Mouse (Mus musculus) CH12.LX (cell line): ENCODE data around the gene Akirin2. TPM values are rescaled to one million over a fixed set of nuclear protein-coding genes. Genes with fewer than 3 reads are reported as not detected.

Source experiments
- DNase-seq: peaks from one replicate; pipeline ENCODE4 v3.0.0-alpha.2; 2013; ENCODE audit errors: extremely low read depth
- H3K27ac ChIP-seq: 2 replicates; pipeline ENCODE4 v1.5.1; 2012; ENCODE audit warnings: low read depth, mild to moderate bottlenecking, control low read depth, moderate library complexity; ENCODE audit not compliant: insufficient read depth
- H3K27me3 ChIP-seq: replicated peaks from 2 replicates; pipeline ENCODE3; 2012; ENCODE audit warnings: inconsistent platforms
- H3K36me3 ChIP-seq, 2 experiments: replicated peaks in 1 of 2; 2 replicates each; pipeline versions ENCODE3 to v1.6.1; 2012; ENCODE audit warnings: inconsistent platforms in 1 of 2, low read length in 1 of 2, mild to moderate bottlenecking in 1 of 2, mixed read lengths in 1 of 2, moderate library complexity in 1 of 2; ENCODE audit not compliant: control insufficient read depth in 1 of 2, insufficient read depth in 1 of 2
- H3K4me1 ChIP-seq, 2 experiments: 2 replicates each; pipeline ENCODE4 v1.6.1; 2012; ENCODE audit warnings: inconsistent platforms in 1 of 2, moderate library complexity in 1 of 2; ENCODE audit not compliant: insufficient read depth in 2 of 2, control insufficient read depth in 1 of 2
- H3K4me2 ChIP-seq: 2 replicates; pipeline ENCODE4 v1.6.1; 2012; ENCODE audit warnings: low read depth, mild to moderate bottlenecking, control low read depth; ENCODE audit not compliant: poor library complexity, insufficient read depth, severe bottlenecking
- H3K4me3 ChIP-seq, 3 experiments: fragments of 150-350 bp in 1 of 3; sonication (generic) in 1 of 3; replicated peaks in 1 of 3; 2 replicates each; pipeline versions ENCODE3 to v1.5.1; 2011 to 2012; ENCODE audit warnings: low read depth in 2 of 3, low read length in 2 of 3, mild to moderate bottlenecking in 2 of 3, moderate library complexity in 2 of 3, control low read depth in 1 of 3, improper control_type of control experiment in 1 of 3, inconsistent platforms in 1 of 3, mixed read lengths in 1 of 3; ENCODE audit not compliant: poor library complexity in 1 of 3
- H3K79me2 ChIP-seq: replicated peaks from 2 replicates; pipeline ENCODE4 v1.6.1; 2012; ENCODE audit warnings: mild to moderate bottlenecking, moderate library complexity; ENCODE audit not compliant: control insufficient read depth, poor library complexity, insufficient read depth, severe bottlenecking; ENCODE audit errors: extremely low read depth
- H3K9ac ChIP-seq: 2 replicates; pipeline ENCODE4 v1.6.1; 2012; ENCODE audit warnings: low read depth, mild to moderate bottlenecking, control low read depth, moderate library complexity; ENCODE audit not compliant: insufficient read depth
- H3K9me3 ChIP-seq: replicated peaks from 2 replicates; pipeline ENCODE3; 2012; ENCODE audit warnings: low read length, inconsistent platforms, mixed read lengths
- BHLHE40 ChIP-seq: IDR thresholded peaks from 2 replicates; pipeline ENCODE4 v1.6.1; 2011; ENCODE audit warnings: mild to moderate bottlenecking, low read depth, low read length, improper control_type of control experiment
- CHD2 ChIP-seq: IDR thresholded peaks from 2 replicates; pipeline ENCODE4 v1.6.1; 2011; ENCODE audit warnings: low read length, improper control_type of control experiment
- E2F4 ChIP-seq: IDR thresholded peaks from 2 replicates; pipeline ENCODE4 v1.6.1; 2011; ENCODE audit warnings: low read depth, low read length, improper control_type of control experiment; ENCODE audit not compliant: insufficient replicate concordance
- ELF1 ChIP-seq: IDR thresholded peaks from 2 replicates; pipeline ENCODE4 v1.6.1; 2014; ENCODE audit warnings: low read depth, mild to moderate bottlenecking, inconsistent platforms, low read length, improper control_type of control experiment
- EP300 ChIP-seq: IDR thresholded peaks from 2 replicates; pipeline ENCODE4 v1.6.1; 2011; ENCODE audit warnings: low read length, improper control_type of control experiment
- ETS1 ChIP-seq: conservative IDR thresholded peaks from 2 replicates; pipeline ENCODE4 v1.6.1; 2012; ENCODE audit warnings: low read depth, mild to moderate bottlenecking, inconsistent platforms, low read length, improper control_type of control experiment, moderate library complexity
- IRF4 ChIP-seq: IDR thresholded peaks from 2 replicates; pipeline ENCODE4 v1.6.1; 2014; ENCODE audit warnings: low read depth, mild to moderate bottlenecking, inconsistent platforms, low read length, improper control_type of control experiment
- KAT2A ChIP-seq: IDR thresholded peaks from 2 replicates; pipeline ENCODE4 v1.6.1; 2012; ENCODE audit warnings: low read length, improper control_type of control experiment, inconsistent platforms; ENCODE audit not compliant: insufficient replicate concordance
- MAFK ChIP-seq: IDR thresholded peaks from 2 replicates; pipeline ENCODE4 v1.6.1; 2011; ENCODE audit warnings: low read length, improper control_type of control experiment; ENCODE audit not compliant: insufficient replicate concordance
- MAX ChIP-seq: IDR thresholded peaks from 2 replicates; pipeline ENCODE4 v1.6.1; 2011; ENCODE audit warnings: low read length, improper control_type of control experiment
- MAZ ChIP-seq: IDR thresholded peaks from 2 replicates; pipeline ENCODE4 v1.6.1; 2012; ENCODE audit warnings: low read depth, mild to moderate bottlenecking, inconsistent platforms, low read length, improper control_type of control experiment, moderate library complexity
- MYC ChIP-seq: IDR thresholded peaks from 2 replicates; pipeline ENCODE4 v1.6.1; 2011; ENCODE audit warnings: low read depth, mild to moderate bottlenecking, improper control_type of control experiment, low read length
- PAX5 ChIP-seq: IDR thresholded peaks from 2 replicates; pipeline ENCODE4 v1.6.1; 2012; ENCODE audit warnings: low read length, inconsistent platforms, mixed read lengths
- POLR2A ChIP-seq: IDR thresholded peaks from 2 replicates; pipeline ENCODE4 v1.6.1; 2011; ENCODE audit warnings: low read depth, mild to moderate bottlenecking, improper control_type of control experiment, low read length
- RAD21 ChIP-seq: IDR thresholded peaks from 2 replicates; pipeline ENCODE4 v1.6.1; 2011; ENCODE audit warnings: low read depth, mild to moderate bottlenecking, low read length, improper control_type of control experiment, moderate library complexity
- SIN3A ChIP-seq: IDR thresholded peaks from 2 replicates; pipeline ENCODE4 v1.6.1; 2012; ENCODE audit warnings: low read length, improper control_type of control experiment, inconsistent platforms
- SMC3 ChIP-seq: IDR thresholded peaks from 2 replicates; pipeline ENCODE4 v1.6.1; 2011; ENCODE audit warnings: low read depth, low read length, improper control_type of control experiment
- TCF12 ChIP-seq: IDR thresholded peaks from 2 replicates; pipeline ENCODE4 v1.6.1; 2014; ENCODE audit warnings: low read depth, mild to moderate bottlenecking, inconsistent platforms, low read length, improper control_type of control experiment
- UBTF ChIP-seq: IDR thresholded peaks from 2 replicates; pipeline ENCODE4 v1.6.1; 2012; ENCODE audit warnings: low read depth, mild to moderate bottlenecking, inconsistent platforms, low read length, improper control_type of control experiment, moderate library complexity
- USF1 ChIP-seq: IDR thresholded peaks from 2 replicates; pipeline ENCODE4 v1.6.1; 2014; ENCODE audit warnings: low read depth, mild to moderate bottlenecking, inconsistent platforms, low read length, improper control_type of control experiment
- USF2 ChIP-seq: conservative IDR thresholded peaks from 2 replicates; pipeline ENCODE4 v1.6.1; 2011; ENCODE audit warnings: low read depth, low read length, improper control_type of control experiment
- ZC3H11A ChIP-seq: IDR thresholded peaks from 2 replicates; pipeline ENCODE4 v1.6.1; 2012; ENCODE audit warnings: low read depth, mild to moderate bottlenecking, inconsistent platforms, low read length, improper control_type of control experiment
- ZMIZ1 ChIP-seq: IDR thresholded peaks from 2 replicates; pipeline ENCODE4 v1.6.1; 2012; ENCODE audit warnings: low read depth, mild to moderate bottlenecking, inconsistent platforms, low read length, improper control_type of control experiment
- ZNF384 ChIP-seq: IDR thresholded peaks from 2 replicates; pipeline ENCODE4 v1.6.1; 2012; ENCODE audit warnings: low read depth, low read length, improper control_type of control experiment, inconsistent platforms
- dilution Hi-C: fragments of 300-500 bp; cut with MboI; formaldehyde crosslinking; loops from 2 replicates; pipeline ENCODE4 v1.14.3; 2020; ENCODE audit warnings: low sequenced_read_pairs; ENCODE audit not compliant: extremely low pct_unique_long_range_greater_than_20kb, extremely low pct_ligation_motif_present
- in situ Hi-C: fragments of 300-500 bp; cut with MboI; formaldehyde crosslinking; loops from 3 replicates; pipeline ENCODE4 v1.14.3; 2019; ENCODE audit warnings: low sequenced_read_pairs, low pct_ligation_motif_present, low pct_unique_long_range_greater_than_20kb, mixed read lengths
- polyA plus RNA-seq: library from polyadenylated mRNA; unstranded; fragments of >175 nt; gene quantifications from 2 replicates; pipeline ENCODE4 v1.2.1, GENCODE M21; 2012; ENCODE audit warnings: low read depth; ENCODE audit not compliant: insufficient read length
- total RNA-seq, 2 experiments: library from RNA; depleted of rRNA; stranded (reverse); fragments of 300-350 nt in 1 of 2; fragments of >200 nt in 1 of 2; gene quantifications; 2 replicates each; pipeline ENCODE4 v1.2.3; 2012 to 2014

Gene Akirin2
- total and polyA plus RNA-seq, 3 experiments = 30.4 to 60.6 (median 52.3) TPM

GRCm38 (mm10) chr4:34526771-34527170, 24.0 kb upstream of the Akirin2 start:
- Histone ChIP-seq H3K4me1 (peaks cover 0 to 8% of the 10 kb centered on the region in 2 experiments; a peak in 2 of 4 replicates), H3K4me2 (no peak overlapping the region), H3K9me3 (peaks cover 3% of the 10 kb centered on the region), H3K9ac (no peak overlapping the region), H3K4me3 (no peak overlapping the region), H3K36me3 (no peaks in the 10 kb centered on the region), H3K27ac (no peak overlapping the region), H3K27me3 (no peaks in the 10 kb centered on the region), H3K79me2 (no peaks in the 10 kb centered on the region)
- TF ChIP-seq BHLHE40 (peak; percentile 63), EP300 (peak; percentile 43; the same call in 1 of the 2 replicates), POLR2A (no peak), ETS1 (peak; percentile 32; the same call in 1 of the 2 replicates), ZNF384 (peak; percentile 81), MAFK (peak; percentile 98), IRF4 (peak; percentile 76), USF2 (no peak)
- in situ Hi-C loops (no loop called here), dilution Hi-C loops (no loop called here)
- peak; percentile 35 for DNase-seq

GRCm38 (mm10) chr4:34528430-34529100, 22.2 kb upstream of the Akirin2 start:
- in situ Hi-C loops = no loop called here
- no peak overlapping the region for H3K27ac ChIP-seq
- peaks cover 0 to 8% of the 10 kb centered on the region in 2 experiments; a peak in 3 of 4 replicates for H3K4me1 ChIP-seq
- dilution Hi-C loops = no loop called here
- H3K79me2 ChIP-seq = no peaks in the 10 kb centered on the region
- H3K4me2 ChIP-seq = no peak overlapping the region
- no peak overlapping the region for H3K9ac ChIP-seq
- no peaks in the 10 kb centered on the region for H3K27me3 ChIP-seq
- no peaks in the 10 kb centered on the region for H3K36me3 ChIP-seq
- DNase-seq = no peak
- no peak for TF ChIP-seq ZC3H11A
- TF ChIP-seq MAZ = no peak
- TF ChIP-seq RAD21 = no peak
- no peak for TF ChIP-seq MYC
- no peak for TF ChIP-seq TCF12
- no peak for TF ChIP-seq KAT2A
- TF ChIP-seq UBTF = no peak
- TF ChIP-seq E2F4 = no peak
- no peak for TF ChIP-seq POLR2A
- no peak for TF ChIP-seq SIN3A
- TF ChIP-seq CHD2 = no peak
- no peak for TF ChIP-seq ELF1
- no peak for TF ChIP-seq USF1
- TF ChIP-seq SMC3 = no peak
- no peak for TF ChIP-seq PAX5
- TF ChIP-seq ZMIZ1 = no peak
- no peak for TF ChIP-seq MAX
- H3K9me3 ChIP-seq = peaks cover 3% of the 10 kb centered on the region
- H3K4me3 ChIP-seq = no peak overlapping the region
